Mouse (Mus musculus) cerebellum, adult 2 months (tissue): Measurements from ENCODE around the gene Hoxa9. TPM values are rescaled to one million over a fixed set of nuclear protein-coding genes. Genes with fewer than 3 reads are reported as not detected.

Experiments used
- DNase-seq, 2 experiments: peaks; one replicate each; pipeline ENCODE4 v3.0.0; 2021
- H3K27ac ChIP-seq: fragments of 200-500 bp; 2 replicates; pipeline ENCODE4 v1.5.1; 2012; ENCODE audit warnings: low read length, control low read depth, inconsistent platforms; ENCODE audit not compliant: insufficient read depth
- H3K27me3 ChIP-seq: fragments of 200-500 bp; 2 replicates; pipeline ENCODE4 v1.6.1; 2012; ENCODE audit warnings: inconsistent platforms, mild to moderate bottlenecking, low read length, moderate library complexity; ENCODE audit not compliant: control insufficient read depth, insufficient read depth
- H3K4me1 ChIP-seq: fragments of 200-500 bp; 2 replicates; pipeline ENCODE4 v1.6.1; 2011; ENCODE audit warnings: low read length; ENCODE audit not compliant: control insufficient read depth, insufficient read depth
- H3K4me3 ChIP-seq: fragments of 200-500 bp; replicated peaks from 2 replicates; pipeline ENCODE3; 2011; ENCODE audit warnings: mild to moderate bottlenecking, low read depth, low read length, control low read depth; ENCODE audit not compliant: insufficient read depth
- CTCF ChIP-seq: fragments of 200-500 bp; IDR thresholded peaks from 2 replicates; pipeline ENCODE4 v1.5.1; 2011; ENCODE audit warnings: low read depth, mild to moderate bottlenecking, control low read depth, low read length, moderate library complexity, borderline replicate concordance; ENCODE audit not compliant: insufficient read depth
- POLR2A ChIP-seq: fragments of 200-500 bp; IDR thresholded peaks from 2 replicates; pipeline ENCODE4 v1.6.1; 2011; ENCODE audit warnings: low read length, control low read depth, borderline replicate concordance; ENCODE audit not compliant: insufficient read depth
- WGBS: fragments of 180-500 bp; shearing (Covaris S2); methylation state at CpG from one replicate; pipeline ENCODE4 v1.1.7; 2018; 5-methylcytosine and 5-hydroxymethylcytosine counted together
- polyA plus RNA-seq: library from polyadenylated mRNA; depleted of rRNA; stranded (reverse); fragments of >200 nt; gene quantifications from 2 replicates; pipeline ENCODE4 v1.2.3, GENCODE M21; 2012

Hoxa9 gene
- polyA plus RNA-seq, 1 experiment = not detected

DNA sequence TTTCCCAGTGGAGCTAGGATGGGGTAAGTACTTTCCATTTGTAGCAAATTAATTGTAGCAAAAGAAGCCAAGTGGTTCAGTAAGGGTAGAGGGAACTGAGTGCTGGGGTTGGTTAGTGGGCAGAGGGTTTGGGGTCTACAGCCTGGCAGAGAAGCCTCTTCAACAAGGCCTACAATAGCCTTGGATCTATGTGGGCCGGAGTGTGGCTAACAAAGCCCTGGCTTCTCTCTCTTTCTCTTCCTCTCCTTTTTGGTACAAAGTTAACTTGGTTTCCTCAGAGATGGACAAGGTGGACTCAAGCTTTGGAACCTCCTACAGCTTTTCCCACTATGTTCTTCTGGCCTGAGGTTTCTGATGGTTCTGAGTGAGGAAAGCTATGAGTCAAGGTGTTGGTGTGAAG lies 29.6 kb downstream of the Hoxa9 start:
- H3K27me3 ChIP-seq = peaks cover 17% of the 10 kb centered on the region
- no peak overlapping the region for H3K27ac ChIP-seq

DNA sequence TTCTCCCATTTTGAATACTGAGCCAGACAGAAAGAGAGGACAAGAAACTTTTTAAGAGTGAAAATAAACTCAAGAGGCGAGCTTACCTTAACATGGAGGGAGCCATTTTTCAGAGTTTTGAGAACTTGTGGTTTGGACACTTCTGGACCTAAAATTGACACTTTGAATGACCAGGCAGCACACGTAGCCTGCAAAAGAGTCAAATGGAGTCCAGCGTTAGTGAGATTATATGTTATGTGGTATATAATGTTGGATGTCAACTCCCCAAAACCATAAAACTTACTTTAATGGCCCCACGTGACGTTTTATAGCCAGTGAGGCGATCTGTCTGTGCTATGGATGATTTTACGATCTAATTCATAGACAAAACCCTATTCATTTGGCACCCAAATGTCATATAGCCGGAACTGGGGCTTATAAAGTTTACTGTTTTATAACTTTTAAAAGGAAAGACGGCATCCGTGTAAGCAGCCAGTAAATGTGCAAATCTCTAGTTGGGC lies 30.1 kb downstream of the Hoxa9 start:
- DNase-seq = no peak
- WGBS = 12% methylated on average over 10 of the region's 10 CpGs
- H3K27me3 ChIP-seq = peaks cover 17% of the 10 kb centered on the region
- no peak overlapping the region for H3K4me3 ChIP-seq
- TF ChIP-seq CTCF = no peak
- TF ChIP-seq POLR2A = no peak
- no peaks in the 10 kb centered on the region for H3K4me1 ChIP-seq
- no peak overlapping the region for H3K27ac ChIP-seq

More for the DNA sequence above, 29.6 kb downstream of the Hoxa9 start:
- H3K4me1 ChIP-seq = no peaks in the 10 kb centered on the region
- 18% methylated on average over 1 of the region's 1 CpGs for WGBS
- DNase-seq = no peak
- H3K4me3 ChIP-seq = no peak overlapping the region
- TF ChIP-seq CTCF (no peak), POLR2A (no peak)

GRCm38 (mm10) chr6:52200073-52200750 lies 30.7 kb downstream of the Hoxa9 start:
- Histone ChIP-seq H3K27me3 (peaks cover 16% of the 10 kb centered on the region), H3K4me1 (no peaks in the 10 kb centered on the region), H3K4me3 (no peak overlapping the region)

GRCm38 (mm10) chr6:52197271-52197670 lies 33.6 kb downstream of the Hoxa9 start:
- Histone ChIP-seq H3K27me3 (peaks cover 8% of the 10 kb centered on the region; the same call in 1 of the 2 replicates), H3K4me1 (no peaks in the 10 kb centered on the region), H3K4me3 (no peak overlapping the region), H3K27ac (no peak overlapping the region)
- TF ChIP-seq CTCF = 0 out of 2 replicates have a peak, but pooled peaks have one; percentile 16
- TF ChIP-seq POLR2A = no peak
- WGBS = 2% methylated on average over 10 of the region's 10 CpGs
- DNase-seq = no peak

More at GRCm38 (mm10) chr6:52200073-52200750, 30.7 kb downstream of the Hoxa9 start:
- no peak overlapping the region for H3K27ac ChIP-seq
- TF ChIP-seq CTCF = no peak
- TF ChIP-seq POLR2A = no peak
- no peak for DNase-seq
- 5% methylated on average over 30 of the region's 30 CpGs for WGBS

GRCm38 (mm10) chr6:52196811-52197210 lies 34.1 kb downstream of the Hoxa9 start:
- 6% methylated on average over 9 of the region's 9 CpGs for WGBS
- peaks cover 9% of the 10 kb centered on the region; the same call in 1 of the 2 replicates for H3K27me3 ChIP-seq
- no peak for TF ChIP-seq CTCF
- no peak overlapping the region for H3K27ac ChIP-seq
- no peak overlapping the region for H3K4me3 ChIP-seq
- no peak for DNase-seq
- no peaks in the 10 kb centered on the region for H3K4me1 ChIP-seq

- H3K4me1 ChIP-seq = no peaks in the 10 kb centered on the region
- no peak for DNase-seq
- peaks cover 18% of the 10 kb centered on the region; the same call in 1 of the 2 replicates for H3K27me3 ChIP-seq
- H3K4me3 ChIP-seq = no peak overlapping the region
- TF ChIP-seq POLR2A (no peak), CTCF (no peak)
- 8% methylated on average over 10 of the region's 10 CpGs for WGBS
- no peak overlapping the region for H3K27ac ChIP-seq
Observed at GRCm38 (mm10) chr6:52194690-52195089, 36.2 kb downstream of the Hoxa9 start.

DNA sequence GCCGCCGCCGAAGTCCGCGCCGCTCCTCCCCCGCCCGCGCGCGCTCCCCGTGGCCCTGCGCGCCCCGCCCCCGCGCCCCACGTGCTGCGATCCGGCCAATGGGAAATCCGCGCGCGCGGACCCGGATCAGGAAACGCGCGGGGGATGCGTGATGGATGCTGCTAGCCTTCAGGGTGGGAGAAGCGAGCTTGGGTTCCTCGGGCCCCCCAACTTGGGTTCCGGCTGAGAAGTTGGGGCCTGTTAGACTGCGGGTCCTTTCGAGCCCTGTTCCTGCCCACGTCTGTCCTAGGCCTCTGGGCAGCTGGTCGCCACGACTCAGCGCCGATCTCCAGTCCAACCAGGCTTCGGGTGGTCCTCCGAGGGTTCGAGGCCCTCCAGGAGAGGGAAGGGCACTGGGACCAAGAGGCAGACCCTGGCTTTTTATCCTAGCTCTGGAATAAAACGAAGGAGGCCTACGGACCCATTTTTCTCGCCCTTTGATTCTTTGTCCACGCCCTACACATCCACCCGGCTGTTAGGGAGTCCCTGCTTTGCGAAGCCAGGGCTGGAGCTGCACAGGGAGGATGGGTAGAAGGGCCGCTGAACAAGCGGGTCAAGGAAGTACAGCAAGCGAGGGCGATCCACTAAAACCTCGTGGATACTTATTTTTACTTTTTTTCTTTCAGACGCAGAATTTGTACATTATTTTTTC lies 38.9 kb downstream of the Hoxa9 start:
- Histone ChIP-seq H3K27me3 (peaks cover 17% of the 10 kb centered on the region; the same call in 1 of the 2 replicates), H3K27ac (no peak overlapping the region), H3K4me3 (no peak overlapping the region), H3K4me1 (no peaks in the 10 kb centered on the region)
- WGBS = 2% methylated on average over 49 of the region's 55 CpGs
- no peak for TF ChIP-seq CTCF
- TF ChIP-seq POLR2A = no peak
- DNase-seq = peak in 1 of 2 experiments; percentile 12
